Mouse (Mus musculus): ENCODE results near the gene Gab2.

DNA sequence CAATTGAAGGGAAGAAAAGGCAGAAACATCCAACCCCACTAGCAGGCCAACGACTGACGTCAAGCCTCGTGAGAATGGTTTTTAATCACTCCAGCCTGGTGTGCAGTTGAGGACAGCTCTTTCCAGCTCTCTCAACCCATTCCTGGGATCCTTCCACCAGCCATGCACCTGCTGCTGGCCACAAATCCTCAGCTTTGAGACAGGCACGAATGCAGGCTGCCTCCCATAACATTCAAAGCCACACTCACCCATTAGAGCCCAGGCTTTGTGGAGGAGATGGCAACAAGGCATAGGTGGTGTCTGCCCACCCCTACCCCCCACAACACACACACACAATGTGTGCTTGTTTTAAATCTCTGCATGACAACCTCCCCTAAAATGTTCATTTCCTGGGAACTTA, 2.7 kb upstream of the Gab2 start:
- TF ChIP-seq CTCF (IDR thresholded peaks at IDR 0.05; ENCODE audit: low read depth) (no peak), EP300 (optimal IDR thresholded peaks at IDR 0.05) (no peak)
